Mouse (Mus musculus) liver, embryonic 14.5 days (tissue): ENCODE data around the gene Mkrn2.

Experiments
- CTCF ChIP-seq: IDR thresholded peaks from 2 replicates; pipeline ENCODE4 v1.5.1; 2016; ENCODE audit warnings: antibody characterized with exemption, low read depth, control low read depth
- EP300 ChIP-seq: IDR thresholded peaks from 2 replicates; pipeline ENCODE4 v1.6.1; 2016; ENCODE audit warnings: antibody characterized with exemption, low read depth

GRCm38 (mm10) chr6:115559651-115560632, 41.8 kb upstream of the Mkrn2 start:
- no peak for TF ChIP-seq EP300
- no peak for TF ChIP-seq CTCF
